Comparison of ENCODE assay signal across 8 mouse cellular contexts in genomic region chr10:85956871-85957419, GRCm38 (mm10). TPM values are rescaled to one million over a fixed set of nuclear protein-coding genes. Genes with fewer than 3 reads are reported as not detected.
DNase-seq lines count a peak whose midpoint lies in the region; ATAC-seq lines count a peak whose summit lies in the region.

No protein-coding gene starts in this region.

- no peak for ATAC-seq in neural tube, embryonic 11.5 days (ENCODE audit: insufficient read depth, low FRiP score, low TSS enrichment)
- no peak for ATAC-seq in hindbrain, embryonic 12.5 days (ENCODE audit: low FRiP score)
- peak; percentile 38 for ATAC-seq in megakaryocyte progenitor cell, adult 5-6 weeks (replicated peaks; ENCODE audit: poor library complexity)

- H3K27ac ChIP-seq in neural tube, embryonic 11.5 days (ENCODE audit: low read depth, low read length), result peak overlapping the region; percentile 51; the same call in 1 of the 2 replicates
- peak overlapping the region; percentile 92 for H3K27ac ChIP-seq in embryonic facial prominence, embryonic 10.5 days (replicated peaks)
- H3K27ac ChIP-seq in hindbrain, embryonic 12.5 days, result peak overlapping the region; percentile 74

- H3K9me3 ChIP-seq in neural tube, embryonic 11.5 days (ENCODE audit: control insufficient read depth, low read length), result no peaks in the 10 kb centered on the region
- H3K9me3 ChIP-seq in embryonic facial prominence, embryonic 10.5 days, result no peaks in the 10 kb centered on the region
- no peaks in the 10 kb centered on the region for H3K9me3 ChIP-seq in hindbrain, embryonic 12.5 days (replicated peaks)

- peak overlapping the region; percentile 88 for H3K4me3 ChIP-seq in neural tube, embryonic 11.5 days (ENCODE audit: low read depth, low read length)
- H3K4me3 ChIP-seq in embryonic facial prominence, embryonic 10.5 days, result peak overlapping the region; percentile 96
- peak overlapping the region; percentile 92 for H3K4me3 ChIP-seq in hindbrain, embryonic 12.5 days

- H3K9ac ChIP-seq in neural tube, embryonic 11.5 days (ENCODE audit: low read length), result peak overlapping the region; percentile 85
- H3K9ac ChIP-seq in hindbrain, embryonic 12.5 days, result peak overlapping the region; percentile 93

- peak overlapping the region; percentile 80 for H3K4me2 ChIP-seq in neural tube, embryonic 11.5 days (ENCODE audit: low read depth)
- peak overlapping the region; percentile 92 for H3K4me2 ChIP-seq in hindbrain, embryonic 12.5 days (replicated peaks)

- H3K27me3 ChIP-seq in neural tube, embryonic 11.5 days (ENCODE audit: control insufficient read depth, insufficient read depth, low read length), result no peaks in the 10 kb centered on the region
- no peaks in the 10 kb centered on the region for H3K27me3 ChIP-seq in embryonic facial prominence, embryonic 10.5 days (replicated peaks; ENCODE audit: low read depth, poor library complexity, severe bottlenecking)
- H3K27me3 ChIP-seq in hindbrain, embryonic 12.5 days, result no peaks in the 10 kb centered on the region

- no peaks in the 10 kb centered on the region for H3K4me1 ChIP-seq in neural tube, embryonic 11.5 days (ENCODE audit: control insufficient read depth, insufficient read depth, low read length)
- H3K4me1 ChIP-seq in embryonic facial prominence, embryonic 10.5 days, result peaks cover 6% of the 10 kb centered on the region
- peaks cover 8% of the 10 kb centered on the region for H3K4me1 ChIP-seq in hindbrain, embryonic 12.5 days

- peaks cover 4% of the 10 kb centered on the region; the same call in 1 of the 2 replicates for H3K36me3 ChIP-seq in neural tube, embryonic 11.5 days (ENCODE audit: control insufficient read depth, insufficient read depth, low read length)
- H3K36me3 ChIP-seq in embryonic facial prominence, embryonic 10.5 days (replicated peaks), result peaks cover 36% of the 10 kb centered on the region
- H3K36me3 ChIP-seq in hindbrain, embryonic 12.5 days, result peaks cover 30% of the 10 kb centered on the region

- WGBS in neural tube, embryonic 11.5 days, result 7% methylated on average over 20 of the region's 20 CpGs
- 7% methylated on average over 20 of the region's 20 CpGs for WGBS in embryonic facial prominence, embryonic 10.5 days
- 4% methylated on average over 20 of the region's 20 CpGs for WGBS in hindbrain, embryonic 12.5 days

- DNase-seq in neural tube, embryonic 11.5 days (ENCODE audit: low spot score), result no peak
- DNase-seq in neural tube, embryonic 10.5 days (ENCODE audit: extremely low spot score, low spot score), result no peak
- DNase-seq in embryonic facial prominence, embryonic 10.5 days (ENCODE audit: low spot score), result peak; percentile 15
- DNase-seq in urinary bladder, postnatal 10 days (ENCODE audit: low spot score), result no peak
- DNase-seq in adrenal gland, postnatal 4 days (ENCODE audit: low spot score in 2 of 2), result no peak
- DNase-seq in urinary bladder, adult 18-20 months (ENCODE audit: low spot score in 2 of 2), result no peak

RNA-seq across cellular contexts. Expression of gene Rtcb, which starts 0.7 kb away (rescaled TPM):
- 194 TPM in 2 replicates for polyA plus RNA-seq in neural tube, embryonic 11.5 days (2014; fragmentation: Nextera tagmentation; extraction: Ambion mirVana)
- 237 TPM in 2 replicates for polyA plus RNA-seq in embryonic facial prominence, embryonic 10.5 days (2016; fragmentation: Nextera tagmentation; extraction: Ambion mirVana)
- 186 and 192 TPM in 2 replicates for polyA plus RNA-seq in hindbrain, embryonic 12.5 days (2016; fragmentation: Nextera tagmentation; extraction: Ambion mirVana)
- total RNA-seq in megakaryocyte progenitor cell, adult 5-6 weeks (2015), result 61.6 and 63.2 TPM in 2 replicates
- 177 and 178 TPM in 2 replicates for total RNA-seq in megakaryocyte progenitor cell, adult 5-6 weeks (2017)
- 100 to 1,000 TPM; 138 to 146 TPM for total RNA-seq in adrenal gland, postnatal 4 days (2021)

RNA-seq across cellular contexts. Expression of gene Ascl4, which starts 29.5 kb away (rescaled TPM):
- 0.23 and 0.97 TPM in 2 replicates for polyA plus RNA-seq in neural tube, embryonic 11.5 days (2014; fragmentation: Nextera tagmentation; extraction: Ambion mirVana)
- polyA plus RNA-seq in embryonic facial prominence, embryonic 10.5 days (2016; fragmentation: Nextera tagmentation; extraction: Ambion mirVana), result 0.61 and 0.64 TPM in 2 replicates
- polyA plus RNA-seq in hindbrain, embryonic 12.5 days (2016; fragmentation: Nextera tagmentation; extraction: Ambion mirVana), result 0.53 and 0.59 TPM in 2 replicates
- 0.12 TPM in 1 of 2 replicates, not detected in the other for total RNA-seq in megakaryocyte progenitor cell, adult 5-6 weeks (2015)
- not detected in 2 replicates for total RNA-seq in megakaryocyte progenitor cell, adult 5-6 weeks (2017)
- total RNA-seq in adrenal gland, postnatal 4 days (2021), result under 1 TPM in 1 of 2 experiments, not detected in 1; 0.28 TPM

RNA-seq across cellular contexts. Expression of gene Prdm4, which starts 40.0 kb away (rescaled TPM):
- 40.7 and 45.1 TPM in 2 replicates for polyA plus RNA-seq in neural tube, embryonic 11.5 days (2014; fragmentation: Nextera tagmentation; extraction: Ambion mirVana)
- 26.2 and 28.6 TPM in 2 replicates for polyA plus RNA-seq in embryonic facial prominence, embryonic 10.5 days (2016; fragmentation: Nextera tagmentation; extraction: Ambion mirVana)
- polyA plus RNA-seq in hindbrain, embryonic 12.5 days (2016; fragmentation: Nextera tagmentation; extraction: Ambion mirVana), result 35.3 and 39.0 TPM in 2 replicates
- 24.7 and 27.4 TPM in 2 replicates for total RNA-seq in megakaryocyte progenitor cell, adult 5-6 weeks (2015)
- total RNA-seq in megakaryocyte progenitor cell, adult 5-6 weeks (2017), result 25.4 and 29.0 TPM in 2 replicates
- 10 to 100 TPM; 23.4 to 23.9 TPM for total RNA-seq in adrenal gland, postnatal 4 days (2021)

RNA-seq across cellular contexts. Expression of gene Bpifc, which starts 54.8 kb away (rescaled TPM):
- 0.14 TPM in 1 of 2 replicates, not detected in the other for polyA plus RNA-seq in neural tube, embryonic 11.5 days (2014; fragmentation: Nextera tagmentation; extraction: Ambion mirVana)
- 0.08 TPM in 1 of 2 replicates, not detected in the other for polyA plus RNA-seq in embryonic facial prominence, embryonic 10.5 days (2016; fragmentation: Nextera tagmentation; extraction: Ambion mirVana)
- not detected in 2 replicates for polyA plus RNA-seq in hindbrain, embryonic 12.5 days (2016; fragmentation: Nextera tagmentation; extraction: Ambion mirVana)
- 3.5 and 4.0 TPM in 2 replicates for total RNA-seq in megakaryocyte progenitor cell, adult 5-6 weeks (2015)
- total RNA-seq in megakaryocyte progenitor cell, adult 5-6 weeks (2017), result 1.2 and 2.1 TPM in 2 replicates
- under 1 TPM; 0.11 to 0.20 TPM for total RNA-seq in adrenal gland, postnatal 4 days (2021)
